Mouse (Mus musculus) spleen, adult 2 months (tissue): ENCODE measurements around the gene Apopt1.

ENCODE experiments used
- CTCF ChIP-seq: fragments of 200-500 bp; IDR thresholded peaks from 2 replicates; pipeline ENCODE4 v1.5.1; 2011; ENCODE audit warnings: mild to moderate bottlenecking, inconsistent platforms; ENCODE audit not compliant: insufficient read depth, insufficient read length, insufficient replicate concordance; ENCODE audit errors: extremely low read depth
- POLR2A ChIP-seq: fragments of 200-500 bp; IDR thresholded peaks from 2 replicates; pipeline ENCODE4 v1.6.1; 2011; ENCODE audit warnings: low read depth, low read length, inconsistent platforms

DNA sequence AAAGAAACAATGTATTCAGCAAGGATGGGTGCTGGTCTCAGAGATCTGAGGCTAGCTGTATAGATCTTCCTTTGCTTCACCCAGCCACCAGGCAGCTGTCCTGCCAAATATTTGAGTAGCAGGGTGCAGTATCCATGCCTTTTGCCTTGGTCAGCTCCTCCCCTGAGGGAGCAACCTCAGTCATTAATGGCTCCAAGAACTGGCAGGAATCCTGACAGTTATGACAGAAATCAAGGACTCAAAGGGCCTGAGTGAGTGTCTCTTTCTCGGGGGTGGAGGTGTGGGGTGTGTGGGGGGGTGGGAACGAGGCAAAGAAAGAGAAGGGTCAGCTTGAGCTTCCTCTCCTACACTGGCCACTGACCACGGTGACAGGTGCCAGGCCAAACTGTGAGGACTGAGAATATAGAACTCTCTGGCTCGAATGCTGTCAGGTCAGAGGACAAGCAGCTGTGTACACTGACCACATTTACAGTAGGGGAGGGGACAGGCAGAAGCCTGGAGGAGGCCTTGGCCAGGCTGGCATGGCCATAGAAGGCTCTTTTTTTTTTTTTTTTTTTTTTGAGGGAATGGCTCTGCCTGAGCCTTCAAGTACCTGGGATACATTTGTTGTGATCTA lies 43.1 kb downstream of the Apopt1 start:
- TF ChIP-seq CTCF = no peak
- TF ChIP-seq POLR2A = no peak
